Mouse (Mus musculus) B cell, adult 67 days (primary cell): ENCODE results near the gene Ccna2. TPM values are rescaled to one million over a fixed set of nuclear protein-coding genes. Genes with fewer than 3 reads are reported as not detected.

ENCODE experiments used
- total RNA-seq, 2 experiments: library from RNA; stranded (reverse); gene quantifications; 4 replicates each; pipeline ENCODE4 v1.2.4; 2023

Gene Ccna2
- 1 to 10 TPM; 1.4 to 3.5 TPM for total RNA-seq

DNA sequence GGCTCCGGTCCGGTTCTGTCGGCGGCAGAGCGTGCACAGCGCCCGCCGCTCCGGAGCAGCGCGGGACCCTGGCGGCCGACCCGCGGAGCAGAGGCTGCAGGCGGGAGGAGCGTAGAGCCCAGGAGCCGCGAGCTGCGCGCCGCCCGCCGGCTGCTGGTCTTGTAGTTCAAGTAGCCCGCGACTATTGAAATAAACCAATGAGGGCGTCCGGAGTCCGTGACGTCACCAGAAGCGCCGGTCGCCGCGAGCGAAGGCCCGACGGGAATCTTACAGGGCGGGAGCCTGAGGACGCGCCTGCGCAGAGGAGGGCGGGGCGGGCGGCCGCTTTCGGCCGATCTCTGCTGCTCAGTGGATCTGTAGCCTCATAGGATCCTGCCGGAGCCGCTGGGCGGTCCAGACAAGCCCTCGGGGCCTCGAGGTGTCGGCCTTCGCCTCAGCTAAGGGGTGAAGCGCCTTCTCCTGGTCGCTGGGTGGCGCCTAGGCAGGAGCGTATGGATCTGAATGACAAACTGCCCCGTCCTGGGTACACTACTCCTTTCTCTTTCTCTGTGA, at the start of gene Ccna2:
Gene Ccna2 (minus strand): TSS at position 324 of the 552 bp plus-strand sequence.

DNA sequence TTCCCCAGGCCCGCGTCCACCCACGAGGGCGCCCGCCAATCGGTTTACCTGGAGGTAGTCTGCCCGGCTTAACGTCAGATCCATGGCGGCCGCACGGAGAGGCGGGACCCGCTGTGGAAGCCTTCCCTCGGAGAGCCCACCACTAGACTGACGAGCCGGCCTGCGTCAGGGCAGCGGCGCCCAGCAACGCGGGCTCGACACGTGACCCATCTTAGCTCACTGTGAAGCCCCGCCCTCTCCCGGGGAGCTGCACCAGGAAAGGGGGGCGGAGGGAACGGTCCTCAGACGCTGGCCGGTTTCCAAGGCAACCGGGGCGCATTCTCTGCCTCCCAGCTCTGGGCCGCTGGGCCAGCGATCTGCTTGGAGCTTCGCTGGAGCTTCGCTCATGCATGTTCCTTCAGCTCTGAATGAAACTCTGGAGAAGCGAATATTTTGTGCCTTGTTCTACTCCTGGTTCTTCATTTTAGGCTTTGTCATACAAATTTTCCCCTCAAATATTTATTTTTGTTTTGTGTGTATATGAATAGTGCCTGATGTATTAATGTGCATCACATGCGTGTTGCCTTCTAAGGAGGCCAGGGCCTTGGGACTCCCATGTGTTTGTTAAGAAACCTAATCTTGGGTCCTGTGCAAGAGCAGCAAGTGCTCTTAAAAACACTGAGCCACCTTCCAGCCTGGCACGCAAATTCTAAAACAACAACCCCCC, 41.4 kb upstream of the Ccna2 start, which contains the start of gene Bbs7:
Gene Bbs7 (minus strand): TSS at position 276 of the 706 bp plus-strand sequence.

GRCm38 (mm10) chr3:36552406-36553047, 19.4 kb downstream of the Ccna2 start, which contains the start of gene Exosc9:
TSS of gene Exosc9 (plus strand) at chr3:36552606.

GRCm38 (mm10) chr3:36521073-36522060, 50.6 kb downstream of the Ccna2 start, which contains the start of gene Gm11549:
TSS of gene Gm11549 (minus strand) at chr3:36521813.

Other genes with a start within 250 kb of the Ccna2 start
- gene Anxa5, start 96.3 kb downstream of the Ccna2 start, total RNA-seq, result 10 to 100 TPM; 20.9 to 26.5 TPM
- 1 to 10 TPM in 1 of 2 experiments, not detected in 1; 1.1 TPM for gene 1810062G17Rik, start 96.2 kb downstream of the Ccna2 start, total RNA-seq
- not detected for gene Gm11549, start 50.3 kb downstream of the Ccna2 start, total RNA-seq
- gene Exosc9, start 19.5 kb downstream of the Ccna2 start, total RNA-seq, result 10 to 100 TPM; 33.6 to 45.1 TPM
- 1 to 10 TPM in 1 of 2 experiments, under 1 TPM in 1; 0.98 to 1.1 TPM for gene Bbs7, start 41.3 kb upstream of the Ccna2 start, total RNA-seq
- not detected for gene Trpc3, start 118.0 kb upstream of the Ccna2 start, total RNA-seq